Mouse (Mus musculus) urinary bladder, postnatal 25 days (tissue): ENCODE results near the gene Rab3gap1.
"Not testable (repeated sequence)": the region's sequence is repeated elsewhere in the genome, so short reads cannot be mapped to it uniquely, and the experiment has no call there.

Source experiments
- DNase-seq: peaks from one replicate; pipeline ENCODE4 v3.0.0; 2022; ENCODE audit warnings: low spot score

Rab3gap1 gene

GRCm38 (mm10) chr1:127933405-127933804 lies 64.8 kb downstream of the Rab3gap1 start:
- no peak for DNase-seq

DNA sequence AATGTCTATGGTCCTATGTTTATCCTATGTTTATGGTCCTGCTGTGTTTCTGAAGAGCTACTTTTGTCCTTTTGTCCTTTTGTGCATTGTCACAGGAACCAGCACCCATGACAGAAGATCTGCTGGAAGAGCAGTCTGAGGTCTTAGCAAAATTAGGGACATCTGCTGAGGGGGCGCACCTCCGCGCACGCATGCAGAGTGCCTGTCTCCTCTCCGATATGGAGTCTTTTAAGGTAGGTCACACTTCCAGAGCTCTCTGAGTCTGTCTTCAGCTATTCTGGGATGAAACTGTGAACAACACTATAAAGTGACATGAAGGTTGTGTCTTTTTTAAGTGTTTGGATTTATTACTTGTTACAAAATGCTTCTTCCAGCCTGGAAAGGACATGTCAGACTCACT lies 65.7 kb downstream of the Rab3gap1 start:
- DNase-seq = no peak

DNA sequence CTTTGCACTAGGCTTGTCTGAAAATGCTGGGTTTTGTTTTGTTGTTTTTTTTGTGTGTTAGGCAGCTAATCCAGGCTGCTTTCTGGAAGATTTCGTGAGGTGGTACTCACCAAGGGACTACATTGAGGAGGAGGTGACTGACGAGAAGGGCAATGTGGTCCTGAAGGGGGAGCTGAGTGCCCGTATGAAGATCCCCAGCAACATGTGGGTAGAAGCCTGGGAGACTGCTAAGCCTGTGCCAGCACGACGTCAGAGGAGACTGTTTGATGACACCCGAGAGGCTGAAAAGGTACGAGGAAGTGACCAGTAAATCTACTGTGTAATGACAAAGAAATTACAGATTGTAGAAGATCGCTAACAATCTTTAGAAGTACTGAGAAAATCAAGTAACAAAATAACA lies 68.7 kb downstream of the Rab3gap1 start:
- no peak for DNase-seq

- DNase-seq = no peak
Observed at GRCm38 (mm10) chr1:127942231-127942630, 73.7 kb downstream of the Rab3gap1 start.

- DNase-seq = no peak
Observed at GRCm38 (mm10) chr1:127943516-127943915, 74.9 kb downstream of the Rab3gap1 start.

- DNase-seq = no peak
Observed at GRCm38 (mm10) chr1:127945696-127946575, 77.4 kb downstream of the Rab3gap1 start.

DNA sequence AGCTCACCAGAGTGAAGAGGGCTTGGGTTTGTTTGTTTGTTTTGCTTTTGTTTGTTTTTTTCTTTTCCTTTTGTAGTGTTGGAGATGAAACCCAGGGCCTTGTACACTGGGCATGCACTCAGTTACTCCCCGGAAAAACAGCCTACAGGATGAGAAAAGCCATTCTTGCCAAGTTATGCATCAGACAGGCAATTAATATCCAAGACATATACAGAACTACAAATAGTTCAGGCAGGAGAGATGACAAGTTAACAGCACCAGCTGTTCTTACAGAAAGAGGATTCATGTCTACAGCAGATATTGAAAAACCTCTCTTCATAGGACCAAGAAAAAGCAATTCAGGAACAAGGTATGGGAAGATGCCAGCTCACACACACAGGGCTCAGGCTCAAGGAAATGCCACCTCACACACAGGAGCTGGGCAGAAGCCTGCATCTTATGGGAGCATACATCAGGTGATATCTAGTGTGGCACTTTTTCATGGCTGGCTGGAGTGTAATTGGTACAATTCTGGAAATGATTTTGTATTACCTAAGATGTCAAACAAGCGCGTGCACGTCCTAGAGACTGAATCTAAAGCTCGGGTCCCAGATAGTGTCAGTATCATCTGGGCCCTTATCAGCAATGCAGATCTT lies 78.2 kb downstream of the Rab3gap1 start:
- DNase-seq = no peak

DNA sequence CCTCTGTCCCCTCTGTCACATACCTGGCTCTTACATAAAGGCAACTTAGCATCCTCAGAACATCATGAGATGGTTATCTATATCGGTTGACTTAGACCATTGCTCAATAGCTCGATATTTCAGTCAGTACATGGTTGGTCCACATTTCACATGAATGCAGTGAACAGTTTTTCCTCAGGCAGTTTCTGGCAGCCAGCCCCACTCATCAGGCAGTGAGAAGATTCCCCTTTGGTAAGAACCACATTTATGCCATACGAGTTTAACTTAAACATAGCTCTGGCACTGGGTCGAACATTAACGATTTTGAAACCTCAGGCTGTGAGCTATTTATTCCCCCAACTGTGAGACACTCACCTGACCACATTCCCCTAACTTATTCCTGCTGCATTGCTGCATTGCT lies 80.2 kb downstream of the Rab3gap1 start:
- DNase-seq = no peak

DNA sequence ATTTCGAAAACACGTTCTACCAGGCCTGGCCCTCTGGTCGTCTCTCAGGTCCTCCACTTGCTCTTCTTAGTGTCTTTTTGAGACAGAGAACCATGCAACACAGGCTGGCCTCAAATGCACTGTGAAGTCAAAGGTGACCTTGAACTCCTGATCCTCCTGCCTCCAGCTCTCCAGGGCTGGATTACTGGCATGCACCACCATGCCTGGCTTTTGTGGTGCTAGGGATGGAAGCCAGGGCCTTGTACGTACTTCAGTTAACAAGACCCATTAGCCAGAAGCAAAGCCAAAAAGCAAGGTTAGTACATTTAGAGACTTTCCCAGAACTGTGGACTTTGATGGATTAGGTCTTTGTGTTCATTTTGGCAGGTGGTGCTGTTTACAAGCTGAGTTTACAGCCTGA lies 83.7 kb downstream of the Rab3gap1 start:
- no peak for DNase-seq

DNA sequence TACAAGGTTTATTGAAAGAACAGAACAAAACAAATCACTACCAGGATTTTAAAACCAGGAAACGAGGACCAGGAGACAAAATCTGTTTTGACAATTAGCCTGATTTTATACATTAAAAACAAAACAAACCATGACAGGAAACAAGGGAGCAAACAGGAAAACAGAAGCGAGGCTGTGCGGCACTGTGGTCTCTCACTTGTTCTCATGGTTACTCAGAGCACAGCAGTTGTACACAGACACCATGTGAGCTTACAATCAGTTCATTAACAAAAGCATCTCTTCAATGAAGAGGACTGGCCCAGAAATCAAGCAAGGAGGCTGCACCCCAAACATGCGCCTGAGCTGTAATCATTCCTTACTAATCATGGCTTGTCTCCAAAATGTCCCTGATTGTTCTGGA lies 85.6 kb downstream of the Rab3gap1 start:
- not testable (repeated sequence) for DNase-seq

DNA sequence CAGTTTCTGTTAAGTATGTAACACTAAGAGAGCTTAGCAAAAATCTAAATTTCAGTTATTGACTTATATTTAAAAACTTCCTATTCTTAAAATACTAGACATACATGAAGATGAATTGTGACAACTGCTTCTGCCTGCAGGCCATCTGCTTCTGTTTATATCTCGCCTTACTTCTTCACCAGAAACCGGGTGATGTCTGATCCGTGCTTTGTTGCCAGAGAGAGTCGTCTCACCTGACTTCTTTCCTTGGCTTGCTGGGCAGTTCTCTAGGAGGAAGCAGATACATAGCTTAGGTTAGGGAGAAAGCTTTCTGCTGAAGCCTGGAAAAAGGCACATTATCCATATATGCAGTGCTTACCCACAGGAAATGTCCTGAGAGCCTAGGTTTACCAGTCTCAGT lies 86.2 kb downstream of the Rab3gap1 start:
- no peak for DNase-seq

DNA sequence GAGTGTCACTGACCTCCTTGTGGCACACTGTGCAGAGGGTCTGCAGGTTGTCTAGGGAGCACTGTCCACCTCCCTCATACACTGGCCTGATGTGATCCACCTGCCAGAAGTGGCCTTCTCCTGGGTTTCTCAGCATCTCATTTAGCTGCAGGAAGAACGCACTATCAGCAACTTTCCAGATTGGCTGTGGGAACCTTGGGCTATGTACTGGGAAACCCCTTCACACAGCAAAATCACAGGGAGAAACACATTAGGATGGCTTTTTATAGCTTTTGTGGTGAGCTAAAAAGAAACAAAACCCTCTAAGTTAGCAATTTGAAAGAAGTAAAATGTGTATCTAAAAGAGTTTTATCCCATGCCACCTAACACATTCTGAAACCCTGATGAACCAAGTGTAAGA lies 88.0 kb downstream of the Rab3gap1 start:
- DNase-seq = no peak

GRCm38 (mm10) chr1:127958801-127959200 lies 90.2 kb downstream of the Rab3gap1 start:
- no peak for DNase-seq

GRCm38 (mm10) chr1:127959312-127959718 lies 90.7 kb downstream of the Rab3gap1 start:
- DNase-seq = no peak

- DNase-seq = no peak
Observed at GRCm38 (mm10) chr1:127961140-127961539, 92.6 kb downstream of the Rab3gap1 start.

- DNase-seq = no peak
Observed at GRCm38 (mm10) chr1:127963326-127963725, 94.8 kb downstream of the Rab3gap1 start.

DNA sequence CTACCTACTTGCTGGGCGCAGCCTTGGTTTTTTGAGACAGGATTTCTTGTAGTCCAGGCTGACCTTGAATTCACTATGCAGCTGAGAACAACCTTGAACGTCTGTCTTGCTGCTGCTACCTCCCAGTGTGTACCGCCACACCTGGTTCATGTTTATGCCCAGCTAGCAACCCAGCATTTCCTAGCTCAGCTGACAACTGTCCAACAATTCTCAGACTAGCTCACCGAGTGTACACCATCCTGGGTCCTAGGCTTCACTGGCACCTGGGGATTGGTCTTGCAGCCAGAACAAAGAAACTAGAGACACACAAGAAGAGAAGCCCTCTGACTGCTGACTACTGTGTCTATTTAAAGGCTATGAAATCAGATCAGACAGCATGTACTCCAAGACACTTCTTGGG lies 102.3 kb downstream of the Rab3gap1 start:
- DNase-seq = no peak

DNA sequence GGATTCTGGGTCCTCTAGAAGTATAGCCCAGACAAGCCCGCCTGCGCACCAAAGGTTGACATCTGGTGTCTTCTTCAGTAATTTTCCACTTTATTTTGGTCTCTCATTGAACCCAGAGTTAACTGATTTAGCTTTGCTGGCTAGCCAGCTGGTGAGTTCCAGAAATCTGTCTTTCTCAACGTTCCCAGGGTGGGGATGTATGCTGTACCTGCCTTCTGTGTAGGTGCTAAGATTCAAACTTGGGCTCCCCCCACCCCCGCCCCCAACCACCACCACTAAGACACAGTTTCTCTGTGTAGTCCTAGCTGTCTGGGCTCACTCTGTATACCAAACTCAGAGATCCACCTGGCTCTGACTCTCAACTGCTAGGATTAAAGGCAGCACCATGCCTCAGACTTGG lies 105.5 kb downstream of the Rab3gap1 start:
- no peak for DNase-seq

DNA sequence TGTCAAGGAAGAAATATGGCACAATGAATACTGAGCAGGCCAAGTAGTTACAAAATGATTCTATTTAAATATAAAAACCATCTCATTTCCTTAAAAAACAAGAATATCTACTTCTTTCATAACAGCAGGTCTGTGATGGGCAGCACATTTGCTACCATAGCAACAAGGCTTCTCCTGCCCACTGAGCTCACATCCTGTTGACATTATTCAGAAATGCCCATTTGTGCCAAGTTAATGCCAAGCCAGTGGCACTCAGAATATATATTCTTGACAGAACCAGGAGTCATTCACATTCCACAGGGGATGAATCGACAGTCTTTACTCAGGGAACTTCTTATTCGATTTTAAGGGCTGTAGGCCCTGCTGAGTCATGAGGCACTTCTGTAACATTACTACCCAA lies 107.1 kb downstream of the Rab3gap1 start:
- no peak for DNase-seq

DNA sequence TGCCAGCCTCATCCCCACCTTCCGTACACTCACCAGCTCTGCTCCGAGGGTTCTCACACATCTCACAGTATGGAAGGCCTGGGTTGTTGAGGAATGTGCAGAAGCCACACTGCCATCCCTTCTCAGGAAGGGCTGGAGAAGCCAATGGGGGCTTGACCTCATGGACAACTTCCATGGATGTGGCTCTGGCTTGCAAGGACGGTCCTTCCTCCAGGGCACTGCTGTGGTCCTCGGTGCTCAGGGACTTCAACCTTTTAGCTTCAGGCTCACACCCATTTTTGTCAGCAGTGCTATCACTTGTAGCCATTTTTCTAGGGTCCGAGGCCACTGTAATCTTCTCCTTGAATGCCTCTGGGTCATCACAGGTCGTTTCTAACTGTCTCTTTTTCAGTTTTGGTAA lies 107.5 kb downstream of the Rab3gap1 start:
- DNase-seq = no peak

DNA sequence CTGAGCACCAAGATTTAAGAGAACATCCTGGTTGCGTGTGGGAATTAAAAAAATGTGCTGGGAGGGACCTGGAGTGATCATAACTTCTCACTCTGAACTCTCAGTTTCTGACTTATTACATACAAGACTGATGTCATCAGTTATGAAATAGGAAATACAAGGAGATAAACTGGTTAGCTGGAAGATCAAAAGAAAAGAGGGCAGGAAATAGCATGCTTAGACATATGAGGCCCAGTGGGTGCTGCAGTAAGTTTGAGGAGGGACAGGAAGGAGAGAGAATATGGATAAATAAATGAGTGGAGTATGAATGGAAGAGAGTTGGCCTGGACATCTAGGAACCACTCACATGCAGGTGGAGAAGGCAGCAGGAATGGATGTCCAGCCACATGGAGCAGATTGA lies 109.6 kb downstream of the Rab3gap1 start:
- DNase-seq = no peak

GRCm38 (mm10) chr1:127980911-127981559 lies 112.5 kb downstream of the Rab3gap1 start:
- no peak for DNase-seq

- DNase-seq = no peak
Observed at GRCm38 (mm10) chr1:127982268-127982667, 113.7 kb downstream of the Rab3gap1 start.
